Mouse (Mus musculus) kidney, embryonic 14.5 days (tissue): Measurements from ENCODE around the gene Smpx. TPM values are rescaled to one million over a fixed set of nuclear protein-coding genes. Genes with fewer than 3 reads are reported as not detected.

ENCODE experiments used
- ATAC-seq: fragments of 200-750 bp; cut with Nextera tagmentation; 2 replicates; pipeline ENCODE4 v1.8.0; 2017; ENCODE audit warnings: moderate number of reproducible peaks, mild to moderate bottlenecking, moderate TSS enrichment, moderate library complexity; ENCODE audit not compliant: low FRiP score, low TSS enrichment
- H3K27ac ChIP-seq: fragments of 300-500 bp; sonication (generic); 2 replicates; pipeline ENCODE4 v1.5.1; 2014; ENCODE audit warnings: low read depth, mild to moderate bottlenecking, low read length, moderate library complexity, mixed read lengths
- H3K27me3 ChIP-seq: fragments of 300-500 bp; sonication (generic); 2 replicates; pipeline ENCODE4 v1.6.1; 2014; ENCODE audit warnings: mild to moderate bottlenecking, low read length; ENCODE audit not compliant: control insufficient read depth, insufficient read depth
- H3K36me3 ChIP-seq: fragments of 300-500 bp; sonication (generic); 2 replicates; pipeline ENCODE4 v1.6.1; 2014; ENCODE audit warnings: low read length, mixed read lengths; ENCODE audit not compliant: control insufficient read depth, insufficient read depth
- H3K4me1 ChIP-seq: fragments of 300-500 bp; sonication (generic); 2 replicates; pipeline ENCODE4 v1.6.1; 2014; ENCODE audit warnings: low read length, mixed read lengths; ENCODE audit not compliant: control insufficient read depth, insufficient read depth
- H3K4me2 ChIP-seq: fragments of 300-500 bp; sonication (generic); replicated peaks from 2 replicates; pipeline ENCODE4 v1.6.1; 2014; ENCODE audit warnings: low read depth, mild to moderate bottlenecking, low read length
- H3K4me3 ChIP-seq: fragments of 300-500 bp; sonication (generic); 2 replicates; pipeline ENCODE4 v1.5.1; 2014; ENCODE audit warnings: mild to moderate bottlenecking, low read length
- H3K9ac ChIP-seq: fragments of 300-500 bp; sonication (generic); 2 replicates; pipeline ENCODE4 v1.6.1; 2014; ENCODE audit warnings: low read depth, mild to moderate bottlenecking, low read length, moderate library complexity
- H3K9me3 ChIP-seq: fragments of 300-500 bp; sonication (generic); 2 replicates; pipeline ENCODE4 v1.6.1; 2016; ENCODE audit warnings: low read length; ENCODE audit not compliant: control insufficient read depth
- WGBS: fragments of 180-500 bp; shearing (Covaris S2); extraction: QIAGEN DNeasy Blood & Tissue Kit; methylation state at CpG from one replicate; pipeline ENCODE4 v1.1.7; 2014; 5-methylcytosine and 5-hydroxymethylcytosine counted together
- polyA plus RNA-seq: library from polyadenylated mRNA; unstranded; fragments of >200 nt; fragmentation: Nextera tagmentation; extraction: Ambion mirVana; gene quantifications from 2 replicates; pipeline ENCODE4 v1.2.1, GENCODE M21; 2014

Smpx gene
- polyA plus RNA-seq: 1.2 and 2.4 TPM in 2 replicates

GRCm38 (mm10) chrX:157698862-157699261 lies at the start of gene Smpx:
TSS of gene Smpx (plus strand) at chrX:157698910.
- Histone ChIP-seq H3K4me3 (no peak within 1 kb of the TSS), H3K9ac (no peak within 1 kb of the TSS), H3K27me3 (no peaks in the 10 kb centered on the region), H3K4me1 (no peaks in the 10 kb centered on the region), H3K9me3 (no peaks in the 10 kb centered on the region), H3K36me3 (no peaks in the 10 kb centered on the region), H3K4me2 (no peak within 1 kb of the TSS), H3K27ac (no peak within 1 kb of the TSS)
- no peak for ATAC-seq
- WGBS: 71% methylated on average over 8 of the region's 8 CpGs

- no peak for ATAC-seq
- H3K9me3 ChIP-seq: no peaks in the 10 kb centered on the region
These were observed 43.7 kb upstream of the Smpx start for GRCm38 (mm10) chrX:157655047-157655446.

GRCm38 (mm10) chrX:157657356-157657755 lies 41.4 kb upstream of the Smpx start:
- Histone ChIP-seq H3K9ac (no peak overlapping the region), H3K36me3 (no peaks in the 10 kb centered on the region), H3K4me1 (no peaks in the 10 kb centered on the region), H3K27me3 (no peaks in the 10 kb centered on the region), H3K4me3 (no peak overlapping the region), H3K4me2 (no peak overlapping the region), H3K9me3 (no peaks in the 10 kb centered on the region), H3K27ac (no peak overlapping the region)
- ATAC-seq: no peak

More at GRCm38 (mm10) chrX:157655047-157655446, 43.7 kb upstream of the Smpx start:
- Histone ChIP-seq H3K4me1 (no peaks in the 10 kb centered on the region), H3K36me3 (no peaks in the 10 kb centered on the region), H3K4me3 (no peak overlapping the region), H3K27me3 (no peaks in the 10 kb centered on the region), H3K9ac (no peak overlapping the region), H3K4me2 (no peak overlapping the region), H3K27ac (no peak overlapping the region)

- H3K4me3 ChIP-seq: no peak overlapping the region
- H3K4me2 ChIP-seq: no peak overlapping the region
- H3K9ac ChIP-seq: no peak overlapping the region
- ATAC-seq: no peak
- no peaks in the 10 kb centered on the region for H3K9me3 ChIP-seq
- no peaks in the 10 kb centered on the region for H3K27me3 ChIP-seq
- H3K36me3 ChIP-seq: no peaks in the 10 kb centered on the region
- no peaks in the 10 kb centered on the region for H3K4me1 ChIP-seq
- WGBS: 80% methylated on average over 2 of the region's 2 CpGs
- H3K27ac ChIP-seq: no peak overlapping the region
These were observed 26.9 kb upstream of the Smpx start for GRCm38 (mm10) chrX:157671820-157672219.

GRCm38 (mm10) chrX:157674667-157675350 lies 23.9 kb upstream of the Smpx start:
- Histone ChIP-seq H3K9ac (no peak overlapping the region), H3K4me2 (no peak overlapping the region), H3K36me3 (no peaks in the 10 kb centered on the region), H3K4me1 (no peaks in the 10 kb centered on the region), H3K27me3 (no peaks in the 10 kb centered on the region), H3K4me3 (no peak overlapping the region), H3K9me3 (no peaks in the 10 kb centered on the region), H3K27ac (no peak overlapping the region)
- no peak for ATAC-seq
- 72% methylated on average over 3 of the region's 3 CpGs for WGBS

GRCm38 (mm10) chrX:157691186-157691585 lies 7.5 kb upstream of the Smpx start:
- Histone ChIP-seq H3K4me1 (no peaks in the 10 kb centered on the region), H3K4me3 (no peak overlapping the region), H3K9me3 (no peaks in the 10 kb centered on the region), H3K27me3 (no peaks in the 10 kb centered on the region), H3K36me3 (no peaks in the 10 kb centered on the region), H3K27ac (no peak overlapping the region), H3K9ac (no peak overlapping the region), H3K4me2 (no peak overlapping the region)
- ATAC-seq: no peak
- WGBS: 72% methylated on average over 4 of the region's 4 CpGs

- no peak overlapping the region for H3K4me3 ChIP-seq
- ATAC-seq: no peak
- no peaks in the 10 kb centered on the region for H3K9me3 ChIP-seq
- no peak overlapping the region for H3K27ac ChIP-seq
- H3K9ac ChIP-seq: no peak overlapping the region
- no peaks in the 10 kb centered on the region for H3K36me3 ChIP-seq
- H3K4me2 ChIP-seq: no peak overlapping the region
- no peaks in the 10 kb centered on the region for H3K27me3 ChIP-seq
- no peaks in the 10 kb centered on the region for H3K4me1 ChIP-seq
- WGBS: 78% methylated on average over 5 of the region's 5 CpGs
These were observed 1.0 kb upstream of the Smpx start for GRCm38 (mm10) chrX:157697591-157698135.

GRCm38 (mm10) chrX:157707236-157707635 lies 8.5 kb downstream of the Smpx start:
- Histone ChIP-seq H3K4me3 (no peak overlapping the region), H3K9me3 (no peaks in the 10 kb centered on the region), H3K9ac (no peak overlapping the region), H3K4me2 (no peak overlapping the region), H3K36me3 (no peaks in the 10 kb centered on the region), H3K4me1 (no peaks in the 10 kb centered on the region), H3K27me3 (no peaks in the 10 kb centered on the region), H3K27ac (no peak overlapping the region)
- no peak for ATAC-seq
- WGBS: 67% methylated on average over 2 of the region's 2 CpGs

GRCm38 (mm10) chrX:157708616-157709280 lies 10.0 kb downstream of the Smpx start:
- no peak for ATAC-seq
- Histone ChIP-seq H3K9ac (no peak overlapping the region), H3K4me3 (no peak overlapping the region), H3K27ac (no peak overlapping the region), H3K4me2 (no peak overlapping the region), H3K36me3 (no peaks in the 10 kb centered on the region), H3K27me3 (no peaks in the 10 kb centered on the region), H3K4me1 (no peaks in the 10 kb centered on the region), H3K9me3 (no peaks in the 10 kb centered on the region)
- 34% methylated on average over 4 of the region's 4 CpGs for WGBS
